Mouse (Mus musculus): ENCODE data around the gene Rxfp4.

Gene Rxfp4

DNA sequence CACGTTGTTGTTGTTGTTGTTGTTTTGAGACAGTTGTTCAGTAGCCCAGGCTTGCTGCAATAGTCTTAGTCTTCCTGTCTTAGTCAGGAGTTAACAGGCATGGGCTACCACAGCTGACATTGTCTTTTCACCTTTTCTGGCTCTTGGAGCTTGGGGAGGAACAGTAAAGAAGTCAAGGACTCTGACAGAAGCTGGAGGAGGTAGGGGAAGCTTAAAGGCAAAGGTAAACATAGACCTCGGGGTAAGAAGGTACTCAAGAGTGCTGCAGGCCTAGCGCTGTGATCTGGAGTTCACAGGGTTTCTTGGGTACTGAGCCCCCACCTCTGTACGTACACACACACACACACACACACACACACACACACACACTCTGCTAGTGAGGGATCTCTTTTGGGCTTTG is 24.2 kb downstream of the Rxfp4 start:
- no peak for DNase-seq (ENCODE audit: low spot score)

DNA sequence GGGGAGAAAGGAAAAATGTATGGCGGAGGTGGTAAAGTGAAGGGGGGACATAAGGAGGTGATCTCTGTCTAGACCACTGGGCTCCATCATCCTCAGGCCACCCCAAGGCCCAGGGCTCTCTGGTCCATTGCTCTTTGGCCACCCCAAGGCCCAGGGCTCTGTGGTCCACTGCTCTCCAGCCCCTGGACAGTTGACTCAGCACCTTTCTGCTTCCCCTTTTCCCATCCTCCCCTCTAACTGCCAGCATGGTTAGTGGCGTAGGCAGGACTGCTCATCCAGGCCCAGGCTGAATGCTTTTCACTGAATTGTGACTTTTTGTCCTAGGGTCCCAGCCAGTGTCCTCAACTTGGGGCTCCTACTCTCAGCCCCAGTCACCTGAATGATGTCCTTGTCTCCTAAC is 25.4 kb downstream of the Rxfp4 start:
- no peak for DNase-seq (ENCODE audit: low spot score)

DNA sequence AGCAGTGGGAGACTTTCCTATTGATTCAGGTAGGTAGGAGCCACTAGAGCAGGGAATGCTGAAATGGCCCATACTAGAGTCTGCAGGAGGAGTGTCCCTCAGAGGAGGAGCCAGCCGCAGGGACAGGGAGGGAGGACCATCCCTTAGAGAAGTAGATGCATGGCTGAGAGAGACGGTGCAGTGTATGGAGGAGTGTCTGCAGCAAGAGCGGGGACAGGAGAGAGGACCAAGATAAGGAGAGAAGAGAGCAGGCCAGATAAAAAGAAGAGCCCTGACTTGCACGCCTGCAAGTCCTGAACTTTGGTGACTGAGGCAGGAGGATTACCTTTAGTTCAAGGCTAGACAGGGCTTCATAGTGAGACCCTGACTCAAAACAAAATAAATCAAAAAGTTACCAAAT is 25.8 kb downstream of the Rxfp4 start:
- DNase-seq (ENCODE audit: low spot score): no peak

DNA sequence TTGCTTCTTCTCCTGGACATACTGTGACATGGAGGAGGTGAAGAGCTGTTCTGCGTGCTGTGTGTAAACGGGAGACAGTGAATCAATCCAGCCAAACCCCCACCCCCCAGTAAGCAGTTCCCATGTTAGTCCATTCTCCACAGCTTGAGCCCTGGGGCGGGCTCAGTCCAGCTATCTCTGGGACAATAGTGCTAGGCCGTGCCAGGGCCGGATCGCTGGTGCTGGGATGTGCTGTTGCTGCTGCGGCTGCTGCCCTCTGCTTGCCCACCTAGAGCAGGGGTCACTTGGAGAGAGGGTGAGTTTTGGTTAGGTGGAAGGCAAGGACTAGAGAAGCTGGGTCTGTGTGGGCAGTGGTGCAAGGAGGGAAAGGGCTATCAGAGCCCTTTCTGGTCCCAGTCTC is 26.6 kb downstream of the Rxfp4 start:
- no peak for DNase-seq (ENCODE audit: low spot score)

DNA sequence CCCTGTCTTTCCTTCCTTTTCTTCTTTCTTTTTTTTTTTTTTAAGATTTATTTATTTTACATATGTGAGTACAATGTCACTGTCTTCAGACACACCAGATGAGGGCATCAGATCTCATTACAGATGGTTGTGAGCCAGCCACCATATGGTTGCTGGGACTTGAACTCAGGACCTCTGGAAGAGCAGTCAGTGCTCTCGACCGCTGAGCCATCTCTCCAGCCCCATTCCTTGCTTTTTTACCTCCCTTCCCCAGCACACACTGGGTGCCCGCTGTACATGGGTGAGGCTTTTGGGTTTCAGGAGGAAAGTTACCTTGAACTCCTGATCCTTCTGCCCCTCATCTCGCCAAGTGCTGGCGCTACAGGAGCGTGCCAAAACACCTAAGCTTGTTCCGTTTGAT is 27.4 kb downstream of the Rxfp4 start:
- no peak for DNase-seq (ENCODE audit: low spot score)

DNA sequence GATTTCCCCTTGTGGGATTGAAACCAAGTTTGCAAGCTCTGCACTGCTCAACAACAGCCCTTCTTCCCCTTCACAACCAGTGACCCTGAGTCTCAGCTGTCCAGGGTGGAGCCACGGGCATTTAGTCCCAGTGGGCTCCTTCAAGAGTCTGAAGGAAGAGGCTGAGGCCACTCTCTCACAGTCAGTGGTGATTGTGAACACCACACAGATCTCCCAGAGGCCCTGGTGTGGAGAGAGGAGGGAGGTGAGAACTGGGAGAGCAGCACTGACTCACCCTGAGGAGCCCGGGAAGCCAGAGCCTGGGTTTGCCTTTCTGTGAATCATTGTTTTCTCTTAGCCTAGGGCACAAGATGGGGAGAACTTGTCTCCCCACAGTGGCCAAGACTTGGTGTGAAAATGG is 28.0 kb downstream of the Rxfp4 start:
- no peak for DNase-seq (ENCODE audit: low spot score)

DNA sequence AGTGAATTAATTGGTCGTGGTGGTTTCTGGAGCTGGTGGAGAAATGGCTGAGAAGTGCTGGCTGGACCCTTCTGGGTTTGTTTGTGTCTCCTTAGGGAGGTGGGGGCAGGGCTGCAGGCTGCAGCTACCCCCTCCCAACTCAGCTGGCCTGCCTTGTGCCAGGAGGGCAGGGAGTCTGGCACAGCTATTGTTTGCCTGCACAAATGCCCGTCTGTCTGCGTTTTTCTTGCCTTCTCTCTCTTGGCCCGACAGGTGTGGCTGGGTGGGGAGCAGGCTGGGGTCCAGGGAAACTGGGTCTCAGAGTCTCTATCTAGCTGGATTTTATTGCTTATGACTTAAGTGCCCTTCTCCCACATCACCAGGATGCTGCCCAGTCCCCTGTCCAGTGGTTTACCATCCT is 28.6 kb downstream of the Rxfp4 start:
- no peak for DNase-seq (ENCODE audit: low spot score)

DNA sequence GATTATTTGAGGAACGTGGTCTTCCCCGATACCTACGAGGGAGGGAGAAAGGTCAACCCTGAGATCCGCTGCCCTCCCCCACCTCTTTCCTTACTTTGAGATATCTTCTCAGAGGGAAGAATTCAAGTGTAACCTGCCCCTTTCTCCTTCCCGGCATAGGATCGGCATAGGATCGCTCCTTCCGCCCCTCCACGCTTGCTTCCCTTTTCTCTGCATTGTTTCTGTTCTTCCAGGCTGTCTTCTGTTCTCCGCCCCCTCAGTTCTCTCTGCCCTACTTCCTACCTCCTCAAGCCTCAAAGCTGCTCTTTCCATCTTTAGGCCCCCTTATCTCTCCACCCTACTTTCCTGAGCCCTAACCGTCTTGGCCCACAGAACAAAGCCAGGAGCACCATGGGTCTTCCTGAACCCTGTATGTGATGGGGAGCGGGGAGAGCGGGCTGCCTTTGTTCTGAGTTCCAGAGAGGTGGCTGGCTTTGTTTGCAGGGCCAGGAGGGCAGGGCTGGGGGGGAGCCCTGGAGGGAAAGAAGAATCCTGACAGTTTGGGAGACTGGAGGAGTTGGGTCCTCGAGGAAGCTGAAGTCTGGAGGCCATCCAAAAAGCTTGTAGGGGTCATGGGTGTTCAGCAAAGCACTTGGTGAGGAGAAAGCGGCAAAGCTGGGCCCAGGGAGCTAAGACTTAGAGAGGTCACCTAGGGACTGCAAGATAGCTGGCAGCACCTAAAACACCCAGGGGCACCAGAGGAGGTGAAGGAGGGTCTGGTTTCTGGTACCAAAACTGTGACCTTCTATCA is 29.4 kb downstream of the Rxfp4 start:
- no peak for DNase-seq (ENCODE audit: low spot score)

DNA sequence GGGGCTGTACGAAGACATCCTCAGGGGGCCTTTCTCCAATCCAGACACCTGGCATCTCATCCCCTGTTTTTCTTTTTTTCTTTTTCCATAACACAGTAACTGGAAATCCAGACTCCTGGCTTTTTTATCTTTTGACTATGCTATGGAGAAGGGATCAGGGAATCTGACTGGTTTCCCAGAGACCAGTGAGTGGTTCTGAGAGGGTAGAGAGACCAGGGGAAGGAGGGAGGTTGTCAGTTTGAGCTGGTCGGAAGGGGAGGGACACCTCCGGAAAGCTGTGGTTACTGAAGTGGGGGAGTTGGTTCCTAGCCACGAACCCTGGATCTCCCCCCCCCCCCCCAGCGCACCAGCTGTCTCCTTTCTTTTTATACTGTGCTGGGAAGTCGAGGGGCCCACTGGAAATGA is 30.0 kb downstream of the Rxfp4 start:
- DNase-seq (ENCODE audit: low spot score): no peak

DNA sequence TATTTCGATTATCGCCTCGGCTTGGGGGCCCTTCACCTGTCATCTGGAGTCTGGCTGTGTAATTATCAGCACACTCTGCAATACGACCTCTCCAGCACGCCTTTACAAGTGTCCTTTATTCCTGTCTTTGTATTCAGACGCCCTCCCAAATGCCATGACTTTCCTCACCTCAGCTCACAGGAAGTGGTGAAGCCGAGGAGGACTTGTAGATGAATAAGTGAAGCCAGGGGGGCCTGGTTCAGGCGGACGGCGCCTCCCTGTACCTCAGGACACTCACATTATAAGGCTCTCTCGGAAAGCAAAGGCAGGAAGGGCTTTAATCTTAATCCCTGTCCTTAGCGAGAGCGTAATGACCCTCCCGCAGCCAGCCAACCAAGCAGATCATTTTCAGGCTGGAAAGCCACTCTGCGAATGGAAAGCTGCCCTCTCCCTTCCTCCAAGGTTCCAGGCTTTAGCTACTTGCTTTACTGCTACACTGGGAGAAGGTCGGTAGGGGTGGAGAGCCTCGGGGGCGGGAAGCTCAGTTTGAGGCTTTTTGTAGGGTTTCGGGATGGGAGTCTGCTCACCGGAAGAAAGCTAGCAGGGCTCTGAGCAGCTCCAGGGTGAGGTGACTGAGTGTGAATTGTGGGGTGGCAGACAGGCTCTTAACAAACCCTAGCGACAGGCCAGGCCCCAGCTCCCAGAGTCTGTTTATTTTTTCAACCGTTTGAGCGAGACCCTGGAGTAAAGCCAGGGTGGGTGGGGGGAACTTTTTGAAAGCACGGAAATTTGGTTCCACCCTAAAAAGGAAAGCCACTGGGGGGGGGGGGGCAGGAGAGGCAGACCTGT is 30.6 kb downstream of the Rxfp4 start:
- DNase-seq (ENCODE audit: low spot score): no peak

DNA sequence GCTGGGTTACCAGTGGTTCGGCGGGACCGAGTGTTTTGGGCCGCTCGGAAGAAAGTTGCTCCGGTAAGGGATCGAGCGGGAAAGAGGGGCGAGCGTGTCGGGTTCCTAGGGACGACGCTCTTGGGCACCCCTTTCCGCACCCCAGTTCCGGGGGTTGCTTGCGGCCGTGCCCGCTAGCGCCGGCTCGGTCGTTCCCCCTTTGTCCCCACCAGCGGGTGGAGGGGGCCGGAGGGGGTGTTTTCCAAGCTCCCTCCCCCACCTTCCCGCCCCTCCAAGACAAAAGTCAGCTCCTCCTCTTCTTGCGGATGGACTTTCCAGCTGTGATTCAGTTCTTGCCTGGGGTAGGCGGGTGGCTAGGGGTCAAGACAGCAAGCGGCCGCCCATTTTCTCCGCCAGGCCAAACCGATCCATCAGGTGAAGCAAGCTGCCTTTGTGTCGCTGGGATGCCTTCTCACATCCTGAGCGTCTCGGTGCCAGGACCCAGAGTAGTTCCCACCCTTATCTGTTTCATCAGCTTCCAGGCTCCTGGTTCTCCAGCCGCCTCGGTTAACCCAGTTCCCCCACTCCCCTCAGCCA is 31.3 kb downstream of the Rxfp4 start:
- DNase-seq (ENCODE audit: low spot score): no peak

DNA sequence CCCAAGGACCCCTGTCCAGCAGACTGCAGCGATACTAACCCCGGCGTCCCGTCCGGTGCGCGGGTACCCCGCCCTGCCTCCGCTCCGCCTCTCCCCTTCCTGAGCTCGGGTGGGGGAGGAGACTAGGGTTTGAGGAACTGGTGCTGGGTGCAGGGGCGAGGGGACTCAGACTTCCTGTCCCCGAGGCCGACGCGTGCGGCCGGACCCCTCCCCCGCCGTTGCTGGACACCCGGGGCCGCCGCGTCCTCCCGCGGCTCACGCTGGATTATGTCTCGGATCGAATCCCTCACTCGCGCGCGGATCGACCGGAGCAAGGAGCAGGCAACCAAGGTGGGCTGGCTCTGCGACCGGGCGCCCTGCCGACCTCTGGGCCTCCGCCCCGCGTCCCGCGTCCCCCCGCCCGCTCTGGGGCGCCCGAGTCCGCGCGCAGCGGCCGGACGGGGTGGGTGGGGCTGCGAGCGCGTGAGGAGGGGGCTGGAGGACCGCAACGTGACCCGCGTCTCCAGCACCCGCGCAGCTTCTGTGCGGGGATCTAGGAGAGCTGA is 31.9 kb downstream of the Rxfp4 start:
- DNase-seq (ENCODE audit: low spot score): no peak

DNA sequence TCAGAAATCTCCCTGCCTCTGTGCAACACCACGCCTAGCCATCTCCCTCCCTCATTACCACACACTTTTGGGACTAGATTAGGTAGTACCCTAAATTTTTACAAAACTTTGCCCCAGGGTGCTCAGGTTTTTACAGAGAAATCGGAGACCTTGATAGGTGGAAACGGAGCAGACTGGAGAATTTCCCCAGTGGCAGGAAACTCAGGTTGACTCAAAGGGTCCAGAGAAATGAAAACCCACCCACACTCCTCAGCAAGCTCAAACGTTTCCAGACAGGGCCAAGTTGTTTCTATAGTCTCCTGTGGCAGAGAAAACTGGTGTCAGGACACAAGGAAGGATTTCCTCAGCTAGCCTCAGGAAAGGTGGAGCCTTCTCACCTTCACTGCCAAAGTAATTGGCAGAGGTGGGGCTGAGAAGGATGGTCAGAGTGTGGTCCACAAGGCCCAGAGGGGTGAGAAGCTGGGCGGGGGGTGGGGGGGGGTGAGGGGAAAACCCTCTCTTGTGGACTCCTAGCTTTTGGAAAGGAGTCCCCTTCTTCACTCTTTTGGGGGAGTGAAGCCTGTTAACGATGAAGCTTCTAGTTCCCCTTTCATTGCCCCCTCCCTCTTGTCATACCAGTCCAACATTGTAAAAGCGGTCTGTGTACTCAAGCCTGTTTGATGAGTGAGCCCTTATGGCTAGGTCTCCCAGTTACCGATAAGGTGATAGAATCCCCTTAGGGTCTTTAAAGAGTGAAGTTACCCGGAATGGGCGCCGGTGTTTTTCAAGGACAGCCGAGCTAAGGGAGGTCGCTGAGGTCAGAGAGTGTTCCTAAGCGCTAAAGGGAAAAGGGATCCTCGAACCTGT is 32.6 kb downstream of the Rxfp4 start:
- DNase-seq (ENCODE audit: low spot score): no peak

DNA sequence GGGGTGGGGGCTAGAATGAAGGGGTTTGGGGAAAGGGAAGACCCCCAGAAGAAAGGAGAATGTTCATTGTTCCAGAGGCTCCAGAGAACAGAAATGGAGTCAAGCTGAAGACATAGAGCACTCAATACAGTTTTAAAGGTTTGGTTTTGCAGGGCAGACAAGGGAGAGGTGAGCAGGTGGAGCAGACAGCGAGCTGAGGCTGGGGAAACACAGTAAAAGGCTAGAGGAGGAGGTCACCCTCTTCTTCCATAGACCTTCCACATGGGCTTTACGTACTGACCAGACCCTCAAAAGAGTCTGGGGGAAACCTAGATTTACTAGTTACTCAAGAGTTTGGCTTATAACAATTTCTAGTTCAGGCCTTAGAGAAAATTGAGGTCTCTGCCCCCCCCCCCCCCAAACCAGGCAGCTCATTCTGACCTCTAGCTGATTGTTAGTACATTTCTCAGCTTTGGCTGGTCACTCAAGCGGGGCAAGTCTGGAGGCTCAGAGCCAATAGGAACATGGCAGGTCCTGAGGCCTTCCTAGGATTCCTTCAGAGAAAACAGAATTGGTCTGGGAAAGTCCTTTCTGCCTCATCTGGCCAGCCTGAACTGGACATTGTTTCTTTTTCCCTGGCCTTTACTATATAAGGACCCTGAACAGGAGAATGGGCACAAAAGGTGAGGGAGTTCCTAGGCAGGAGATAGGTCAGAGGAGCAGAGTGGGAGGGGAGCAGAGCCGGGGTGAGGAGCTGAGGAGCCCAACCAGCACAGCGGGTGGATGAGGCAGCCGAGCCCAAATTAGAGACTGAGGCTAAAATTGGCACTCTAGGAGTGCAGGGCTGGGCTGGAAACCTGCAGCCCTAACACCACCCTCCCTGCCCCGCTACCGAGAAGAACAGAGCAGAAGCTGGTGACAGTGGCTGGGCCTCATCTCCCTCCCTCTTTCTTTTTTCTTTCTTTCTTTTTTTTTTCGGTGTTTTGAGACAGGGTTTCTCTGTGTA is 33.5 kb downstream of the Rxfp4 start:
- DNase-seq (ENCODE audit: low spot score): no peak

DNA sequence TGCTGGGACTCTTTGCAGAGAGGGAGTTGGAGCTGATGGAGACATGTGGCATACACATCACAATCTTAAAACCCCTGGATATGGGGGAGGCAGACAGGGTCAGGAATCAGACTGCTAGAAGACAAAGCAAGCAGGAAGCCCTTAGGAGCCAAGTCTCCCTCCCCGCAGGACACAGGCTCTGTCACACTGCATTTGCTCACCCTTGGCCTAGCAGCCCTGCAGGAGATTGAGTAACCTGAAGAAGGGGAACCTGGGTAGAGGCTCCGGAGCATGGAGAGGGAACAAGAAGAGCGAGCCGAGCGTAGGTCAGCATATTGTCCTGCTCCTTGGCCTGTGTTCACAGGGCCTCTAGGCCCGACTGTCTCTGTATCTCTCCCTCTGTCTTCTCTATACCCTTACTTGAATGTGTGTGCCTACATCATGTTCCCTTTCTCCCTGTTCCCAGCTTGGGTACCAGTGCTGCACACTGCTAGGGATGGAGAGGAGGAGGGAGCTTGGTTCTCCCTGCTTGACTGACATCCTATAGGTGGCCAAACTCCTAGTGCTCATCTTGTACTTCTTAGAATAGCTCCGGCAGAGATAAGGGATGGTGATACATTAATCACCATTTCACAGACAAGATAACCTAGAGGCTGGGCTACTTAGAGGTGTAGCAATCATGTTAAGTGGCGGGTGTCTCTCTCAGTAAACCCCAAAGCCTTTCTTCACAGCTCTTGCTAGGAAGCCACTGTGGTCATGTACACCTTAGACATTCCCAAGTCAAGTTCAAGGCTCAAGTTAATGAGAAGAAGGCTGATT is 34.7 kb downstream of the Rxfp4 start:
- DNase-seq (ENCODE audit: low spot score): no peak

DNA sequence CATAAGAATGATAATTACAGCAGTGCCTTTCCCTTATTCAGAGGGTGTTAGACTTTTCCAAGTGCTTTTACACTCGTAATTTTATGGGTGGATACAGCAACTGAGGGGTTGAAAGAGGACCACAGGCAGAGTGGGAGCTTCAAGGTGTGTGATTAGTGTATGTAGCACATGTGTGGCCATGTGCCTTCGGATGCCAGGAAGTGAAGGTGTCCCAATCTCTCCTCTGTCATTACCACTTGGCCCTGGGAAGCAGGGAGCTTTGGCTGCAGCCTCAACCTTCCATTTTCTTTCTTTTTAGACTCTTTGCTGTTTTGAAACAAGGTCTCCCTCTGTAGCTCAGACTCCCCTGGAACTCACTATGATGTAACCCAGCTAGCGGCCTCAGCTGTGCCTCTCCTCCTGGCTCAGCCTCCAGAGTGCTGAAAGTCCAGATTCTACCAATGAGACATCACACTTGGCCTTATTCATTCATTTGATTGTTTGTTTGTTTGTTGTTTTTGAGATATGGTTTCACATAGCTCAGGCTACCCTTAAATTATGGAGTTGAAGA is 35.9 kb downstream of the Rxfp4 start:
- no peak for DNase-seq (ENCODE audit: low spot score)

DNA sequence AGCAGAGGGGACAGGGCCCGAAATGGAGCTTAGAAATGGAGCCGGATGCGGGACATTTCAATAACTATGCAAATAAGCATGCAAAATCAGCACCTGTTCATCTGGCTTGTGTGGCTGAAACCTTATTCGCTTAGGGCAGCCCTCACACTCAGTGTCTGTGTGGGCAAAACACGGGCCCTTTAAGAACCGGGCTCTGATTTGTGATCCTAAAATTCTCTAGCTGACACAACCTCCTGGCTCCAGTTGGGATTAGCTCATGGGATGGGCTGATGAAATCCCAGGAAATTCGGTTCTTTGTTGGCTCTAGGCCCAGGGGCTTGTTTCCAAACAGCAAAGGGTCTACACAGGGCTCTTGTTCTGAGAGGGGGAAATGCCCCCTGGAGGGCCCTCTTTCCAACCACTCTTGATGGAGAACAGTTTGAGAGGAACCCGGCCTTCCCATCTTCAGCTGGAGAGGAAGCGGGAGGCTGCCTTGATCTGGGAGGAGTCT is 37.0 kb downstream of the Rxfp4 start:
- no peak for DNase-seq (ENCODE audit: low spot score)

DNA sequence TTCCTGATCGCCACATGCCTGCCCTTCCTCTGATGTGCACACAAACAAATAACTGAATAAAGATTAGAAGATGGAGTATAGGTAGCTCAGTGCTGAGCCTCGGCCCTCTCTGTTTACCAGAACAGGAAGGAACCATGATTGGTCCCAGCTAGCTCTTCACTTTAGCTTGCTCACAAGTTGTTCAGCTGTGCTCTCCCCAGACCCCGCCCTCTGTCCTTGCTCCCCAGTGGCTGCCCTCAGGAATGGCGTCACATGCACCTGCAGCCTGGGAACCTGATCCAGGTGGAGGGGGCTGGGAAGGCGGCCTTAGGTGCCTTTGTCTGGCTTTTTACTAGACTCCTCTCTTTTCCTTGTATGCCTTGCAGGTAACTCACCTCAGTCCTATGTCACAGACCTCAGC is 37.8 kb downstream of the Rxfp4 start:
- no peak for DNase-seq (ENCODE audit: low spot score)

DNA sequence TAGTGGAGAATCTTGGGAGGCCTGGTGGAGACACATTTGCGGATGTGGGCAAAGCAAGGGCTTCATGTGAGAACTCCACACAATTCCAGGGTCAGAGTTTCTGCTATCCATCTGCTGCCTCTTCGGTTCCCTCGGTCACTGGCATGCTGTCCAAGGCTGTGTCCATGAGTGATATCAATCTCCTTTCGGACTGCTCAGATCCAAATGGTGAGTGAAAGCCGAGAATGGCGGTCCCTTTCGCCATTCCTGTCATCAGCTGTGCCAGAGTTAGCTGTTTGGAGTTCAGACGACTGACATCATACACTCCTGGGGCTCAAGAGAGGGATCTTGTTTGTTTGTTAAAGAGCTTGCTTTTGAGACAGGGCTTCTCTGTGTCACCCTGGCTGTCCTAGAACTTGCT is 38.5 kb downstream of the Rxfp4 start:
- DNase-seq (ENCODE audit: low spot score): no peak

All from layer of hippocampus, adult 9-10 months (tissue).